Mouse (Mus musculus) limb, embryonic 14.5 days (tissue): Measurements from ENCODE around the gene Atp2b2. TPM values are rescaled to one million over a fixed set of nuclear protein-coding genes. Genes with fewer than 3 reads are reported as not detected.

ENCODE experiments used
- ATAC-seq: fragments of 200-750 bp; cut with Nextera tagmentation; 2 replicates; pipeline ENCODE4 v1.8.0; 2017; ENCODE audit warnings: low read depth, moderate number of reproducible peaks, moderate TSS enrichment; ENCODE audit not compliant: low FRiP score
- DNase-seq: peaks from one replicate; pipeline ENCODE4 v3.0.0-alpha.2; 2015; ENCODE audit warnings: low spot score
- H3K27ac ChIP-seq: fragments of 300-500 bp; sonication (generic); replicated peaks from 2 replicates; pipeline ENCODE4 v1.5.1; 2014; ENCODE audit warnings: low read depth, mild to moderate bottlenecking, low read length, moderate library complexity, mixed read lengths
- H3K27me3 ChIP-seq: fragments of 300-500 bp; sonication (generic); 2 replicates; pipeline ENCODE4 v1.6.1; 2014; ENCODE audit warnings: low read length, mixed read lengths; ENCODE audit not compliant: control insufficient read depth, insufficient read depth
- H3K36me3 ChIP-seq: fragments of 300-500 bp; sonication (generic); 2 replicates; pipeline ENCODE4 v1.6.1; 2014; ENCODE audit warnings: mild to moderate bottlenecking, low read length, moderate library complexity, mixed read lengths; ENCODE audit not compliant: control insufficient read depth, insufficient read depth
- H3K4me1 ChIP-seq: fragments of 300-500 bp; sonication (generic); 2 replicates; pipeline ENCODE4 v1.6.1; 2014; ENCODE audit warnings: antibody characterized with exemption, low read length, mixed read lengths; ENCODE audit not compliant: control insufficient read depth, insufficient read depth
- H3K4me2 ChIP-seq: fragments of 300-500 bp; sonication (generic); replicated peaks from 2 replicates; pipeline ENCODE4 v1.6.1; 2014; ENCODE audit warnings: low read depth, mild to moderate bottlenecking, low read length, moderate library complexity; ENCODE audit not compliant: severe bottlenecking
- H3K4me3 ChIP-seq: fragments of 300-500 bp; sonication (generic); replicated peaks from 2 replicates; pipeline ENCODE4 v1.5.1; 2014; ENCODE audit warnings: low read length
- H3K9ac ChIP-seq: fragments of 300-500 bp; sonication (generic); 2 replicates; pipeline ENCODE4 v1.6.1; 2014; ENCODE audit warnings: mild to moderate bottlenecking, low read depth, low read length, moderate library complexity; ENCODE audit not compliant: severe bottlenecking
- H3K9me3 ChIP-seq: fragments of 300-500 bp; sonication (generic); 2 replicates; pipeline ENCODE4 v1.6.1; 2016; ENCODE audit warnings: low read length; ENCODE audit not compliant: control insufficient read depth
- POLR2A ChIP-seq: fragments of 200-500 bp; IDR thresholded peaks from 2 replicates; pipeline ENCODE4 v1.8.0; 2012; ENCODE audit warnings: inconsistent platforms, mild to moderate bottlenecking, moderate library complexity, borderline replicate concordance; ENCODE audit not compliant: insufficient read depth, insufficient read length; ENCODE audit errors: extremely low read depth
- WGBS: fragments of 180-500 bp; shearing (Covaris S2); extraction: QIAGEN DNeasy Blood & Tissue Kit; methylation state at CpG from one replicate; pipeline ENCODE4 v1.1.7; 2014; 5-methylcytosine and 5-hydroxymethylcytosine counted together
- polyA plus RNA-seq, 2 experiments: library from polyadenylated mRNA; depleted of rRNA in 1 of 2; stranded (reverse) in 1 of 2; unstranded in 1 of 2; fragments of >200 nt; fragmentation: Nextera tagmentation in 1 of 2; extraction: Ambion mirVana in 1 of 2; gene quantifications; 2 replicates each; pipeline versions ENCODE4 v1.2.1 to v1.2.3; 2012 to 2014

The Atp2b2 gene
- polyA plus RNA-seq, 2 experiments: 0.09 to 0.11 TPM

DNA sequence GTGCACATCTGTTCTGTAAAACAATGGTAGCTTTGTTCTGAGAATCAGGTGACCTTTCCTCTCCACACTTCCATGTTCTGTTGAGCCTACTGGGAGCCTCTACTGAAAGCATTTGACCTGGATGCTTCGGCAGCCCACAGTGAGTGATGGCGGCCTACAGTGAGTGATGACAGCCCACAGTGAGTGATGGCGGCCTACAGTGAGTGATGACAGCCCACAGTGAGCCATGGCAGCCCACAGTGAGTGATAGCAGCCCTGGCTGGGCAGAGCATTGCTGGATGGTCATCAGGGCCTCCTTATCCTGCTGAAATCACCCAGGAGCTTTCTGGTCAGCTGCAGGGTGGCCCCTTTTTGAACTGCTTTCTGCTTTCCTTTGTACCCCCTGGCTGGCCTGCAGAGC lies 205.9 kb downstream of the Atp2b2 start:
- Histone ChIP-seq H3K4me3 (no peak overlapping the region), H3K4me2 (no peak overlapping the region), H3K9ac (no peak overlapping the region), H3K36me3 (no peaks in the 10 kb centered on the region), H3K27ac (no peak overlapping the region), H3K9me3 (no peaks in the 10 kb centered on the region), H3K4me1 (no peaks in the 10 kb centered on the region), H3K27me3 (no peaks in the 10 kb centered on the region)
- 62% methylated on average over 3 of the region's 3 CpGs for WGBS
- no peak for ATAC-seq
- no peak for TF ChIP-seq POLR2A
- DNase-seq: no peak

DNA sequence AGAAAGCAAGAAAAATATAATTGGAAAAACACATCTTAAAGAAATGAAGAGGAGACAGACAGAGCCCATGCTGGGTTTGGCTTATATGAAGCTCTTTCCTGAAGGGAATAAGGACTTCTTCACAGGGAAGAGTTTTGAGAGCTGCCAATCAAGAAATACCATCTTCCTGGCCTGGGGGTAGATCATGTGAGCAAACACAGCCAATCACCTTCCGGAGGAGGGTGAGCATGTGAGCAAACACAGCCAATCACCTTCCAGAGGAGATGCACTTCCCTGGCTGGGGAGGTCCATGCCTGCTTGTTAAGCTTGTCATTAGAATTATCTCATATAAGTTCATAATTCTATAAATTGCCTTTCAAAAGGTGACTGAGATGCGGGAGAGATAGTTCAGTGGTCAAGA lies 211.9 kb downstream of the Atp2b2 start:
- no peak for DNase-seq
- no peaks in the 10 kb centered on the region for H3K27me3 ChIP-seq
- H3K9ac ChIP-seq: no peak overlapping the region
- H3K9me3 ChIP-seq: no peaks in the 10 kb centered on the region
- H3K4me3 ChIP-seq: no peak overlapping the region
- H3K27ac ChIP-seq: no peak overlapping the region
- H3K4me1 ChIP-seq: no peaks in the 10 kb centered on the region
- H3K36me3 ChIP-seq: no peaks in the 10 kb centered on the region
- no peak overlapping the region for H3K4me2 ChIP-seq
- ATAC-seq: no peak
- TF ChIP-seq POLR2A: no peak
- 92% methylated on average over 2 of the region's 2 CpGs for WGBS

DNA sequence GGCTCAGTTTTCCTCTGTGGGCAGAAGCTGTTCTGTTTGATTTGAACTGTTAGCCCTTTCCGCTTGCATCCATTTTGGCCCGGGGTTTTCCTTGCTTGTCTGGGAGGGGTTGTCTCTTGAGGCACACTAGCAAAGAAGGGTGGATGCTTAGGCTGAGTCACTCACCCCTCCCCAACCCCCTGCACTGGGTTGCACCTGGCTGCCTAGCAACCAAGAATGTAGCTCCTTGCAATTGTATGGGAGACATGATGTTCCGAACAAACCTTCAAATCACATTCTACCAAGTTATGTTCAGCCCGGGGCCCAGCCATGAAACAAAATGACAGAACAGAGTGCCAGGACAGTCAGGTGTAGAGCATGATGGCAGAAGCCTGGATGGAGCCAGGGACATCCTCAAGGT lies 215.1 kb downstream of the Atp2b2 start:
- Histone ChIP-seq H3K4me2 (no peak overlapping the region), H3K36me3 (no peaks in the 10 kb centered on the region), H3K4me3 (no peak overlapping the region), H3K4me1 (no peaks in the 10 kb centered on the region), H3K27me3 (no peaks in the 10 kb centered on the region), H3K9ac (no peak overlapping the region), H3K27ac (no peak overlapping the region), H3K9me3 (no peaks in the 10 kb centered on the region)
- 79% methylated on average over 4 of the region's 4 CpGs for WGBS
- no peak for TF ChIP-seq POLR2A
- no peak for DNase-seq
- no peak for ATAC-seq

DNA sequence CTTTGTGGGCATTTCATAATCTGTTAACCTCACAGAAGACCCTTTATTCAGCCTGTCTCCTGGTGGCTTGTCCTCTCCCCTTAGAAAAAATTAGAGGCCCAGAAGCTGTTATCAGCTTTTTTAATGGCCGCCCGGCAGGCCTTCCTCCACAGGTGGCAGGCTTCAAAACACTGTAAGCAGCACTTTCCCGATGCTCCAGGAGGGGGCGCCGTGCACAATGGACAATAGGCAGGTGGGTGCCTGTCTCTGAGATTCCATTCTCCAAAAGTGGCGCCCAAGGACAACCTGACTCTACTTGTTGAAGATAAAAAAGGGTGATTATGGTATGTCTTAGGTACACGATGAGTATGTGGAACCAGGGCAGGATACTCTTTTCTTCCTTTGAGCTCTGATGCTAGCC lies 220.0 kb downstream of the Atp2b2 start:
- no peak overlapping the region for H3K27ac ChIP-seq
- no peak for DNase-seq
- no peak overlapping the region for H3K4me3 ChIP-seq
- no peak for TF ChIP-seq POLR2A
- no peak for ATAC-seq
- H3K9me3 ChIP-seq: no peaks in the 10 kb centered on the region
- no peaks in the 10 kb centered on the region for H3K27me3 ChIP-seq
- no peaks in the 10 kb centered on the region for H3K36me3 ChIP-seq
- no peaks in the 10 kb centered on the region for H3K4me1 ChIP-seq
- WGBS: 31% methylated on average over 7 of the region's 7 CpGs
- H3K9ac ChIP-seq: no peak overlapping the region
- H3K4me2 ChIP-seq: no peak overlapping the region

DNA sequence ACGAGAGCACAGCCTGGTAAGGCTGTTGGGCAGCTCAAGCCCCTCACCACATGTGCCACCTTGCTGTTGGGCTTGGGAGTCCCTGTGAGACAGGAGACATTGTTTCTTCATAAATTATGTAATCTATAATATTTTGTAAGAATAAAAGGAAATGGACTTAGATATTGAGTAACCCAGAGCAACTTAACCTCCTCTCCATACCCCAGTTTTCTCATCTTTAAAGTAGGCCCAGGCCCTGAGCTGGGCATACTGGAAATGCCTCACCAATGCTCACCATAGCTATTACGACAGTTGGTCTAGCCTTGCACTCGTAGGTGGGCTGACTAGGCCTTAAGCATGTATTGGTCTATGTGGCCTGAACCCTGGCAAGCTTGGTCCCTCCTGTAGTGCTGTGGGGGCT lies 225.7 kb downstream of the Atp2b2 start:
- no peak for ATAC-seq
- H3K9me3 ChIP-seq: no peaks in the 10 kb centered on the region
- TF ChIP-seq POLR2A: no peak

DNA sequence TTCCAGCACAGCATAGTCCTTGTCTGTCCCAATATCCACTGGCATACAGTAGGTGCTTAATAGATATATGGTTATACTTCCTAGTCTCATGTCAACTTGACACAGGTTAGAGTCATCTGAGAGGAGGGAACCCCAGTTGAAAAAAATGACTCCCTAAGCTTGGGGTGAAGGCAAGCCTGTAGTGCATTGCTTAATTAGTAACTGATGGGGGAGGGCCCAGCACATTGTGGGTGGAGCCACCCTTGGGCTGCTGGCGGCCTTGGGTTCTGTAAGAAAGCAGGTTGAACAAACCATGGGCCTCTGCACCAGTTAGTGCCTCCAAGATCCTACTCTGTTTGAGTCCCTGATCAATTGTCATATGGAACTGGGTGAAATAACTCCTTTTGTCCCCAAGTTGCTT lies 231.0 kb downstream of the Atp2b2 start:
- Histone ChIP-seq H3K9me3 (no peaks in the 10 kb centered on the region), H3K4me1 (no peaks in the 10 kb centered on the region), H3K9ac (no peak overlapping the region), H3K27me3 (no peaks in the 10 kb centered on the region), H3K4me3 (no peak overlapping the region), H3K27ac (no peak overlapping the region), H3K36me3 (no peaks in the 10 kb centered on the region), H3K4me2 (no peak overlapping the region)
- no peak for TF ChIP-seq POLR2A
- DNase-seq (no peak), ATAC-seq (no peak)
- WGBS: 57% methylated on average over 1 of the region's 1 CpGs

More for the DNA sequence above, 225.7 kb downstream of the Atp2b2 start:
- Histone ChIP-seq H3K4me3 (no peak overlapping the region), H3K36me3 (no peaks in the 10 kb centered on the region), H3K4me1 (no peaks in the 10 kb centered on the region), H3K27me3 (no peaks in the 10 kb centered on the region), H3K9ac (no peak overlapping the region), H3K27ac (no peak overlapping the region), H3K4me2 (no peak overlapping the region)
- 88% methylated on average over 3 of the region's 3 CpGs for WGBS
- DNase-seq: no peak
